Mouse (Mus musculus): ENCODE results near the gene Epp13.
"Not testable (repeated sequence)": the region's sequence is repeated elsewhere in the genome, so short reads cannot be mapped to it uniquely, and the experiment has no call there.

Gene Epp13

DNA sequence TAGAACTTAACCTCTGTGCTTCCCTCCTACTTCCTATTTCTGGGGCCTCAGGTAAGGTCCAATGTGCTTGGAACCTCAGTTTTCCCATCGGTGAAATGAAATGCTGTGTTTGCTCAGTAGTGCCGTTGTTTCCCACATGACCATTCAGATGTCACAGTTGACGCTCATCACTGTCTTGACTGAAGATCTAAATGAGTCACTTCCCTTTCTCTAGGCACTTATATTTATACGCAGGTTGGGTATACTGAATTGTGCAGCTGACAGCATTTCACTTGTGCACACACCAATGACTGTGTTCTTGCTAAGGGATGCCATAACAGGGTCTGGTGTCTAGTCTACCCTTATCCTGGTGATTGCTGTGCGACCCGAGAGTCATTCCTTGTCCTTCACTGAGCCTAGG, 32.9 kb downstream of the Epp13 start:
- DNase-seq (ENCODE audit: low read depth, low spot score): no peak

DNA sequence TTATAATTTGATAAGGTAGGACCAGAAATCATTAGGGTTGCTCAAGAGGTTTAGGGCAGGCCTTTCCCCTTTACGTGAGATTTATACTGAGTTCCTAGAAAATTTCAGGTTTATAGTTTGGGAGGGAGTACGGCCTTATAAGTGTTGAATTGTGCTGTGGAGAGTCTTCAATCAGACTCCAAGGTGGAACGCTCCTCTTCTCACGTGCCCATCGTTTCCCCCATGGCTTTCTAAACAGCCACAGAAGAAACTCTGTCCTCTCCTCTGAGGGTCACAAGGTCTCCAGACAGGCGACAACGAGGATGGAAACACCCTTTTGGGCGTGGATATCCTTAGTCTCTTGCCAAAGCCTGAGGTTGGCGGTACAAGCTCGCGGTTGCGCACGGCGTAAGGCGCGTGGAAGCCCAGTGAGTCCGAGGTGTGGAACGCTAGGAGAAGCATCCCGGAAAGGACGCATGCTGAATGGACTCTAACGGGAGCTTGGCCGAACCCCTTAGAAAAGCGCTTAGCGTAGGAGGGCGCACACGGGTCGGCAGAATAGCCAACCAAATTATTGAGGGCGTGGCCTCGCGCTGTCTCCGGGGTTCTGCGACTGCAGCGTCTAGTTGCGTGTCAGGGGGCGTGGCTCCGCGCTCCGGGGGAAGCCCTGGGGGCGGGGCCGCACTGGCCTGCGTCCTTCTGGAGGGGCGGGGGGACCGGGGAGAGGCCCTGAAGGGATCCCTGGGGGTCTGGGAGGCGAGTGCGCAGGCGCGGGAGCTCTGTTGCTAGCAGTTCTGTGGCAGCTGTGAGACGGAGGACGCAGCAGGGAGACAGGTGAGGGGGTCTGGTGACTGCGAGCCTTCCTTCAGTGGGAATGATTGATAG, 33.6 kb downstream of the Epp13 start, which contains the start of gene Zfp667:
TSS of gene Zfp667 (plus strand) at position 738 of the 864 bp plus-strand sequence.
- DNase-seq (ENCODE audit: low read depth, low spot score): peak; percentile 99

DNA sequence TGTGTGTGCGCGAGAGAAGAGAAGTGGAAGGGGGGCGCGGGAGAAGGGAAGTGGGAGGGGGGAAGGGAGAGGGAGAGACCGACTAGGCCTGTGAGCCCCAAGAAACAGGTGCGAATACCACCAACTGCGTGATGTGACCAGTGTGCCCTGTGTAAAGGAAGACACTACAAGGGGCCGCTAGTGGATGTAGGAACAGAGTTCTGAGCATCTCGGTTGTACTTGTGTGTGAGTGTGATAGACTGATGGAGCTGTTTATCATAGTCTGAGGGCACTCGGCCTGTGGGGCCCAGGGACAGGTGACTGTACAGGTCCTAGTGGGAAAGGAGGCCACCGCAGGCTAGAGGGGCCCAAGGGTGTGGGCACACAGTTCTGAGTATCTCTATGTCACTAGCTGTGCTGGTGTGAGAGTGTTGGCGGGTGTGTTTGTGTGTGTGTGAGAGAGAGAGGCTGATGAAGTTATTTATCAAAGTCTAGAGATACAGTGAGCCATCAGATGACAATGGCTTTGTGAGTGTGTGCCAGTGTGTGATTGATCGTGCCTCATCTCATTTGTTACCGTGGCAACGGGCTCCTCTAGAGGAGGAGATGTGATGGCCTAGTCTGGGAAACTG, 34.5 kb downstream of the Epp13 start:
- peak; percentile 41 for DNase-seq (ENCODE audit: low read depth, low spot score)

DNA sequence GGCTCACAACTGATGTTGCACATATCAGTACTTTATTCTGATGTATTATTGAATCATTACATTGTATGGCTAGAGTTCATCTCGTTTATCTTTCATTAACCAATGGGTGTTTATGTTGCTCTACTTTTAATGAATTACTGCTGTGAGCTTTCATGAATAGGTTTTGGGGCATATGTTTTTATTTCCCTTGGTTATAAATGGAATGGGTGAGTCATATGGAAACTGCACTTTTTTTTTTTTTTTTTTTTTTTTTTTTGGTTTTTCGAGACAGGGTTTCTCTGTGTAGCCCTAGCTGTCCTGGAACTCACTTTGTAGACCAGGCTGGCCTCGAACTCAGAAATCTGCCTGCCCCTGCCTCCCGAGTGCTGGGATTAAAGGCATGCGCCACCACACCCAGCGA, 38.6 kb downstream of the Epp13 start:
- not testable (repeated sequence) for DNase-seq (ENCODE audit: low read depth, low spot score)

DNA sequence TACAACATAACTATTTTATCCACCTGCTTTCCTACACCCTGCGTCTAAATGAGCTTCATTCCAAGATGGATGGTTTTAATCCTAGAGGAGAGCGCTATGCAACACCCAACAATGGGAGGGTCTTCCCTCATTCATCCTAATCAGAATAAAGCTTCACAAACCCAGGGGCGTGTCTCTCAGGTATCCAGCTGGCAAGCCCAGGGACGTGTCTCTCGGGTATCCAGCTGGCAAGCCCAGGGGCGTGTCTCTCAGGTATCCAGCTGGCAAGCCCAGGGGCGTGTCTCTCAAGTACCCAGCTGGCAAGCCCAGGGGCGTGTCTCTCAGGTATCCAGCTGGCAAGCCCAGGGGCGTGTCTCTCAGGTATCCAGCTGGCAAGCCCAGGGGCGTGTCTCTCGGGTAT, 48.3 kb downstream of the Epp13 start:
- peak; percentile 22 for DNase-seq (ENCODE audit: low read depth, low spot score)

DNA sequence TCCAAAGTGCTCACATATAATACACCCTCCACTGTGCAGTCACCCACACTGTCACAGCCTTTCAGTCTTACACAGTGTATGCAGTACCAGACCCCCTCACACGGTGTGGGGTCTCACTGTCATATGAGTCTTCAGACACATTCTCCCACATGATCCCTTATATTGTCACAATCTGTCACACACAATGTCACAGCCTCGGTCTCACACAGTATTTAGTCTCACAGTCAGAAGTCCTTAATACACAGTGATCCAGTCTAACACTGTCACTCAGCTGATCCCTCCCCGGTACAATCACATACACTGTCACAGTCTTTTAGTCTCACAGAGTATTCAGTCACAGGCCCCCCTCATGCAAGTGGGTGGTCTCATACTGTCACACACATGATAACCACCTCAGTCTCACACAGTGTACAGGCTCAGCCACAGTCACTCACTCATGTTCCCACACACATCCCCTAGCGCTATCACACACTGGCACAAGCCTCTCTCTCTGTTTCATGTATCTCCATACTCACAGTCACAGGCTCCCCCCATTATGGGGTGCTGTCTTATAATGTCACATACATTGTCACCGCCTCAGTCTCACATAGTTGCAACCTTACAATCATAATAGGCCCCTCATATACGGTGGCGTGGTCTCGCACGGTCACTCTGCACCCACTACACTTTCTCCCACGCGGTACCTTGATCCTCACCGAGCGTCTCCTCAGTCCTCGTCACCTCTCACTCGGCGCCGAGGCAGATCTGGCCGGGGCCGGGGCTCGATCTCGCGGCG, 78.1 kb downstream of the Epp13 start:
- DNase-seq (ENCODE audit: low read depth, low spot score): no peak

DNA sequence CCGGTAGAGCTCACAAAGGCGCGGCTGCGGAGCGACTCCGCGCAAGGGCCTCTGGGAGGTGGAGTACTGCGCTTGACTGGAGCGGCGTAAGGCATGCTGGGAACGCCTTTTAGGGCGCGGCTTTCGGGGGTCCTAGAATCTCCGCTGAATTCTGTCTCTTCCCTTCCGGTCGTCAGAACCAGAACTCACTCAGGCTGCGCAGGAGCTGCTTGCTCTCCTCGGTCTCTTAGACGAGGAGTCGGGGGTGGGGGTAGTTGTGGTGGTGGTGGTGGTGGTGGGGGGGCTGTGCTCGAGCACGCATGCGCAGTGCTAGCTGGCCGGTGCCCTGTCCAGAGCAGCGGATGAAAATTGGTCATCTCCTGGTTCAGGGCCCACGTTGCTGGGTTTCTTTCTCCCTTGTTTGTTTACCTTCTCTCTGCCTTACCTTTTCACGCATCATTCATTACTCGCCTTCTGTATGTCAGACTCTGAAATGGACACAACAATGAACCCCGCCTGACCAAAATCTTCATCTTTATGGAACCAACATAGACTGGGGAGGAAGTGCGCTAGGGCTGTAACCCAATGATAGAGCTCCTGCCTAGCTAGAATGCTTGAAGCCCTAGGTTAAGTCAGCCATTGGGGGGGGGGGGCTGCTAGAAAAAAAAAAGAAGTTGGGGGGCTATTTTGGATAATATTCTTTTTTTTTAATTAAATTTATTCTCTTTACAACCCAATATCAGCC, 78.9 kb downstream of the Epp13 start, which contains the start of gene Zfp583:
TSS of gene Zfp583 (minus strand) at position 53 of the 724 bp plus-strand sequence.
- peak; percentile 94 for DNase-seq (ENCODE audit: low read depth, low spot score)
